Mouse (Mus musculus) lung, embryonic 16.5 days (tissue): ENCODE measurements around the gene Cdk6. TPM values are rescaled to one million over a fixed set of nuclear protein-coding genes. Genes with fewer than 3 reads are reported as not detected.
A peak's percentile ranks its signal among the peaks of the same experiment; 100 is the strongest.
"Not testable (repeated sequence)": the region's sequence is repeated elsewhere in the genome, so short reads cannot be mapped to it uniquely, and the experiment has no call there.

Experiments
- ATAC-seq: fragments of 200-750 bp; cut with Nextera tagmentation; 2 replicates; pipeline ENCODE4 v1.8.0; 2017; ENCODE audit warnings: low read depth, mild to moderate bottlenecking, moderate library complexity
- H3K27ac ChIP-seq: fragments of 300-500 bp; sonication (generic); 2 replicates; pipeline ENCODE4 v1.5.1; 2014; ENCODE audit warnings: mild to moderate bottlenecking, control low read depth, low read length
- H3K27me3 ChIP-seq: fragments of 300-500 bp; sonication (generic); 2 replicates; pipeline ENCODE4 v1.6.1; 2014; ENCODE audit warnings: low read depth, low read length, mixed read lengths; ENCODE audit not compliant: control insufficient read depth, insufficient read depth
- H3K36me3 ChIP-seq: fragments of 300-500 bp; sonication (generic); 2 replicates; pipeline ENCODE4 v1.6.1; 2014; ENCODE audit warnings: low read length; ENCODE audit not compliant: control insufficient read depth, insufficient read depth
- H3K4me1 ChIP-seq: fragments of 300-500 bp; sonication (generic); replicated peaks from 2 replicates; pipeline ENCODE4 v1.6.1; 2014; ENCODE audit warnings: low read length, mixed read lengths; ENCODE audit not compliant: control insufficient read depth, insufficient read depth
- H3K4me2 ChIP-seq: fragments of 300-500 bp; sonication (generic); 2 replicates; pipeline ENCODE4 v1.6.1; 2014; ENCODE audit warnings: low read depth, low read length, control low read depth
- H3K4me3 ChIP-seq: fragments of 300-500 bp; sonication (generic); 2 replicates; pipeline ENCODE4 v1.5.1; 2014; ENCODE audit warnings: mild to moderate bottlenecking, low read length, control low read depth
- H3K9ac ChIP-seq: fragments of 300-500 bp; sonication (generic); 2 replicates; pipeline ENCODE4 v1.6.1; 2014; ENCODE audit warnings: low read length, control low read depth
- H3K9me3 ChIP-seq: fragments of 300-500 bp; sonication (generic); 2 replicates; pipeline ENCODE4 v1.6.1; 2016; ENCODE audit warnings: low read length; ENCODE audit not compliant: control insufficient read depth
- WGBS: fragments of 180-500 bp; shearing (Covaris S2); extraction: QIAGEN DNeasy Blood & Tissue Kit; methylation state at CpG from one replicate; pipeline ENCODE4 v1.1.7; 2014; 5-methylcytosine and 5-hydroxymethylcytosine counted together
- polyA plus RNA-seq: library from polyadenylated mRNA; unstranded; fragments of >200 nt; fragmentation: Nextera tagmentation; extraction: Ambion mirVana; gene quantifications from 2 replicates; pipeline ENCODE4 v1.2.1, GENCODE M21; 2015

Cdk6 gene
- polyA plus RNA-seq, 1 experiment from 2014 or later, result 33.7 TPM

GRCm38 (mm10) chr5:3317724-3318123, 23.6 kb upstream of the Cdk6 start:
- not testable (repeated sequence) for H3K4me1 ChIP-seq, ATAC-seq, H3K4me2 ChIP-seq, H3K36me3 ChIP-seq, H3K27ac ChIP-seq, H3K9me3 ChIP-seq, H3K27me3 ChIP-seq, H3K9ac ChIP-seq, H3K4me3 ChIP-seq
- WGBS, result 74% methylated on average over 5 of the region's 5 CpGs

GRCm38 (mm10) chr5:3320225-3320624, 21.1 kb upstream of the Cdk6 start:
- no peak overlapping the region for H3K4me3 ChIP-seq
- H3K9me3 ChIP-seq, result no peaks in the 10 kb centered on the region
- no peaks in the 10 kb centered on the region for H3K27me3 ChIP-seq
- no peaks in the 10 kb centered on the region for H3K4me1 ChIP-seq
- no peak for ATAC-seq
- no peak overlapping the region for H3K9ac ChIP-seq
- 30% methylated on average over 1 of the region's 1 CpGs for WGBS
- no peak overlapping the region for H3K4me2 ChIP-seq
- H3K36me3 ChIP-seq, result no peaks in the 10 kb centered on the region
- no peak overlapping the region for H3K27ac ChIP-seq

GRCm38 (mm10) chr5:3322052-3322451, 19.2 kb upstream of the Cdk6 start:
- H3K9ac ChIP-seq, result no peak overlapping the region
- H3K9me3 ChIP-seq, result no peaks in the 10 kb centered on the region
- H3K27me3 ChIP-seq, result no peaks in the 10 kb centered on the region
- 76% methylated on average over 6 of the region's 6 CpGs for WGBS
- H3K4me2 ChIP-seq, result no peak overlapping the region
- no peak overlapping the region for H3K27ac ChIP-seq
- no peaks in the 10 kb centered on the region for H3K36me3 ChIP-seq
- H3K4me1 ChIP-seq, result no peaks in the 10 kb centered on the region
- no peak for ATAC-seq
- no peak overlapping the region for H3K4me3 ChIP-seq

GRCm38 (mm10) chr5:3324116-3324515, 17.2 kb upstream of the Cdk6 start:
- Histone ChIP-seq H3K4me1 (no peaks in the 10 kb centered on the region), H3K27me3 (no peaks in the 10 kb centered on the region), H3K27ac (no peak overlapping the region), H3K9ac (no peak overlapping the region), H3K4me2 (no peak overlapping the region), H3K4me3 (no peak overlapping the region), H3K36me3 (no peaks in the 10 kb centered on the region), H3K9me3 (no peaks in the 10 kb centered on the region)
- WGBS, result 61% methylated on average over 4 of the region's 4 CpGs
- ATAC-seq, result no peak

GRCm38 (mm10) chr5:3329361-3329760, 11.9 kb upstream of the Cdk6 start:
- Histone ChIP-seq H3K36me3 (no peaks in the 10 kb centered on the region), H3K27me3 (no peaks in the 10 kb centered on the region), H3K9me3 (no peaks in the 10 kb centered on the region), H3K4me3 (no peak overlapping the region), H3K27ac (no peak overlapping the region), H3K9ac (no peak overlapping the region), H3K4me2 (no peak overlapping the region), H3K4me1 (no peaks in the 10 kb centered on the region)
- no peak for ATAC-seq
- WGBS, result 35% methylated on average over 1 of the region's 1 CpGs

GRCm38 (mm10) chr5:3330932-3331331, 10.4 kb upstream of the Cdk6 start:
- ATAC-seq, result no peak
- Histone ChIP-seq H3K27me3 (no peaks in the 10 kb centered on the region), H3K27ac (no peak overlapping the region), H3K4me3 (no peak overlapping the region), H3K9ac (no peak overlapping the region), H3K9me3 (no peaks in the 10 kb centered on the region), H3K4me2 (no peak overlapping the region), H3K4me1 (no peaks in the 10 kb centered on the region), H3K36me3 (no peaks in the 10 kb centered on the region)
- WGBS, result 30% methylated on average over 3 of the region's 3 CpGs

DNA sequence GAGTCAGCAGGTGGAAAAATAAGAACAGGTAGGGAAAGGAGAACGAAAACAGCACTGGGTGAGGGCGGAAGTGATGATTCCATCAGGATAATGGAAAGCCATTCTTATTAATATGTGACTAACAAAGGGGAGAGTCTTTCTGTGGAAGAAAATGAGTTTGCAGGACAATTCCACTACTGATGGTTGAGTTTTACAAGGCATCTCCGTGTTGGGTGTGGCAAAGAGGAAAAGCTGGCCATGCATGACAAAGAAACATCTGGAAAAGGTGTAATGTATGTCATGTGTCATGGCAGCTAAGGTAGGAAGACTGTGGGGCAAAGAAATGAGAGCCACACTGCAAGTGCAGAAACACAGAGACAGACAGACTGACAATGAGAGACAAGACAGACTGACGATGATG, 8.3 kb upstream of the Cdk6 start:
- H3K4me1 ChIP-seq, H3K9ac ChIP-seq, H3K4me3 ChIP-seq, H3K36me3 ChIP-seq, H3K9me3 ChIP-seq, ATAC-seq, H3K4me2 ChIP-seq, H3K27me3 ChIP-seq, H3K27ac ChIP-seq: not testable (repeated sequence)
- WGBS, result 88% methylated on average over 4 of the region's 4 CpGs

DNA sequence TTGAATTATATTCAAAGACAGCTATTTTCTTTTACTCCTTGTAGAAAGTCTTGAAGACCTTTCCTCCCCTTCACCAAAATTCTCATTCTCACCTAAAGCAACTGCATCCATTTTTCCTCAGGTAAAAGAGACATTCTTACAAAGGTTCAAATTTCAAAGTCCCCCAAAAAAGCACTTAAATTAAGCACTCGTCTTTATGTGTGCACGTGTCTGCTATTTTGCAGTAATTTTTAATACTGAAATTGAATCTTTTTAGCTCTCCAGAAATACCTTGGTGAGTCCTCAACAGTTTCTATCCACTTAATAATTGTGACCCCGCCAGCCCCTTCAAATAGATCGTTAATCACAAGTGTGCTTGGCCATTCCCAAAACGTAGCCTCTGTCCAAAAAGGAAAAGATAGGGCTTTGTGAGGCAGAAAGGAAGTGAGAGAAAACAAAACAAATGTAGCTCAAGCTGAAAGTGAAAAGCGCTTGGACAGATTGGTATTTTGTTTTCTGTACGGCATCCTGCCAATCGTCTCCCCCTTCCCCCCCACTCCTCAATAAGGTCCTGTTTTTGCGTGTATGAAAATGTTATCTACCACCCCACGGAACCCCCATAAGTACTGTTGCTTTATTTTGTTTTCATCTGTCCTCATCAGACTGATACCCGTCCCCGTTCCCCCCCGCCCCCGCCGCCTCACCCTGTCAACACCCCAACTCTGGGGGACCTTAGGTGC, 786 bp upstream of the Cdk6 start:
- ATAC-seq, H3K4me1 ChIP-seq, H3K9me3 ChIP-seq, H3K27me3 ChIP-seq, H3K36me3 ChIP-seq: not testable (repeated sequence)
- Histone ChIP-seq H3K4me3 (peak overlapping the region; percentile 86), H3K9ac (peak overlapping the region; percentile 95), H3K4me2 (peak overlapping the region; percentile 90), H3K27ac (peak overlapping the region; percentile 95)
- 1% methylated on average over 15 of the region's 15 CpGs for WGBS

DNA sequence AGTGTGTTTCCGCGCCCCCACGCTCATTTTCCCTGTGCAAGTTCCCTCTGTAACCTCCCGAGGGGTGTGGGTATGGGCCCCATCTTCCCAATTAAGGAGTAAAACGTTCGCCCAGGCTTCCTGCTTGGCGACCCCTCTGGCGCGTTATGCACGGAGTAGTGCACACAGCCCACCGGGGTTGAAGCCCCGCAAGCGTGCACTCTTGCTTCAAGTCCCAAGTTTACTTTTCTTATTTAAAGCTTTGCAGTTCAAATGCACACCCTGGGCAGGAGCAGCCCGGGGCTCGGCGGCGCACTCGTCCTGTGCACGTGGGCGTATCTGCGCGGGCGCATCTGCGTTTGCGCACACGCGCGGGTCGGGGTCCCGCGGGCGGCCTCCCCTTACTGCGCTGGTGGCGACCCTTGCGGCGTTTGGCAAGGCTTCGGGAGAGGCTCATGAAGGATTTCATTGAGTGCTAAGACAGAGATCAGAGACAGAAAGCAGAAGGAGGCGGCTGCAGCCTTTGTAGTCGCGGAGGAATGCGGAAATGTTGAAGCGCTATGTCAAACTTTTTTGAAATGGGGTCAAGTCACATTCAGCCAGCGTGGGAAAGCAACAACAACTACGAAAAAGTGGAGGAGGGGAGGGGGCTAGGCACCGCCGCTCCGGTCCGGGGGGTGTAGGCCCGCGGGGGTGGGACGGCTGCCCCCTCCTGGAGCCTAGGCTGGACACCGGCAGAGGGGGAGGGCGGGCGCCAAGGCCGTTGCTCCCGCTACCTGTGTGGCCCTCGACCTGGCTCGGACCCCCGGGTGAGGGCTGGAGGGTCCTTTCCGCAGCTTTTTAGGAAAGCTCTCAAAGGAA, 866 bp downstream of the Cdk6 start:
- H3K4me1 ChIP-seq, result peaks cover 3% of the 10 kb centered on the region; the same call in 1 of the 2 replicates

More for the DNA sequence above, 866 bp downstream of the Cdk6 start:
- Histone ChIP-seq H3K27me3 (no peaks in the 10 kb centered on the region), H3K4me2 (peak overlapping the region; percentile 90), H3K9ac (peak overlapping the region; percentile 95), H3K27ac (peak overlapping the region; percentile 95), H3K9me3 (no peaks in the 10 kb centered on the region), H3K36me3 (peaks cover 3% of the 10 kb centered on the region; the same call in 1 of the 2 replicates), H3K4me3 (peak overlapping the region; percentile 86)
- WGBS, result under 1% methylated on average over 60 of the region's 60 CpGs
- ATAC-seq, result peak; percentile 53
